Mouse (Mus musculus) hindbrain, embryonic 10.5 days (tissue): Measurements from ENCODE around the gene Gja5. TPM values are rescaled to one million over a fixed set of nuclear protein-coding genes. Genes with fewer than 3 reads are reported as not detected.
A peak's percentile ranks its signal among the peaks of the same experiment; 100 is the strongest.

ENCODE experiments used
- DNase-seq: peaks from one replicate; pipeline ENCODE4 v3.0.0-alpha.2; 2017; ENCODE audit warnings: low spot score
- H3K27ac ChIP-seq: fragments of 300-500 bp; sonication (generic); 2 replicates; pipeline ENCODE4 v1.5.1; 2016; ENCODE audit warnings: mild to moderate bottlenecking, moderate library complexity
- H3K27me3 ChIP-seq: fragments of 300-500 bp; sonication (generic); 2 replicates; pipeline ENCODE4 v1.6.1; 2016; ENCODE audit warnings: mild to moderate bottlenecking; ENCODE audit not compliant: poor library complexity, insufficient read depth, severe bottlenecking
- H3K36me3 ChIP-seq: fragments of 300-500 bp; sonication (generic); 2 replicates; pipeline ENCODE4 v1.6.1; 2016; ENCODE audit warnings: mild to moderate bottlenecking, moderate library complexity
- H3K4me1 ChIP-seq: fragments of 300-500 bp; sonication (generic); replicated peaks from 2 replicates; pipeline ENCODE4 v1.6.1; 2016; ENCODE audit warnings: mild to moderate bottlenecking
- H3K4me3 ChIP-seq: fragments of 300-500 bp; sonication (generic); 2 replicates; pipeline ENCODE4 v1.5.1; 2016; ENCODE audit warnings: mild to moderate bottlenecking, moderate library complexity
- H3K9me3 ChIP-seq: fragments of 300-500 bp; sonication (generic); 2 replicates; pipeline ENCODE4 v1.6.1; 2016; ENCODE audit warnings: mild to moderate bottlenecking, moderate library complexity
- WGBS: fragments of 180-500 bp; shearing (Covaris S2); methylation state at CpG from one replicate; pipeline ENCODE4 v1.1.7; 2016; 5-methylcytosine and 5-hydroxymethylcytosine counted together
- polyA plus RNA-seq: library from polyadenylated mRNA; unstranded; fragments of >200 nt; fragmentation: Nextera tagmentation; extraction: Ambion mirVana; gene quantifications from 2 replicates; pipeline ENCODE4 v1.2.1, GENCODE M21; 2016

The Gja5 gene
- 5.9 and 8.1 TPM in 2 replicates for polyA plus RNA-seq

GRCm38 (mm10) chr3:96904393-96904792 is at the start of gene Gja5:
Gja5 (plus strand) TSS chr3:96904693.
- peaks cover 14% of the 10 kb centered on the region for H3K4me1 ChIP-seq
- H3K27me3 ChIP-seq, result peaks cover 12% of the 10 kb centered on the region
- peak within 1 kb of the TSS; percentile 78 for H3K4me3 ChIP-seq
- H3K27ac ChIP-seq, result peak within 1 kb of the TSS; percentile 86
- no peak for DNase-seq
- H3K36me3 ChIP-seq, result no peaks in the 10 kb centered on the region
- WGBS, result 16% methylated on average over 14 of the region's 14 CpGs
- no peaks in the 10 kb centered on the region for H3K9me3 ChIP-seq

DNA sequence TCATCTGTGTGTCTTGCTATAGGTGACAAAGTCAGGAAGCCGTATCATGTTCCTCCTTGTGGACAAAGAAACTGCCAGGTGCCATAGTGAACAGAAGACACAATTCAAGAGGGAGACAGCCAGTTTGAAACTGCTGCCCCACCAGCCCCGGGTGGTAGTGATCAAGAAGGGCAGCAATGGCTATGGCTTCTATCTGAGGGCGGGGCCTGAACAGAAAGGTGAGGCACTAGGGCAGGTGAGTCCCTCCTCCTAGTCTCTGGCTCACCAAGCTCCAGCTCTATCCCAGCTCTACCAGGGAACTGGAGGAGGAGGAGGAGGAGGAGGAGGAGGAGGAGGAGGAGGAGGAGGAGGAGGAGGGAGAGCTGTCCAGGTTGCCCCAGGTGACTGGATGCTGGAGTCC is 48.7 kb upstream of the Gja5 start:
- H3K36me3 ChIP-seq, result no peaks in the 10 kb centered on the region
- no peak overlapping the region for H3K4me3 ChIP-seq
- no peaks in the 10 kb centered on the region for H3K4me1 ChIP-seq
- no peaks in the 10 kb centered on the region for H3K9me3 ChIP-seq
- H3K27ac ChIP-seq, result no peak overlapping the region
- DNase-seq, result no peak
- 81% methylated on average over 3 of the region's 3 CpGs for WGBS
- no peaks in the 10 kb centered on the region for H3K27me3 ChIP-seq

DNA sequence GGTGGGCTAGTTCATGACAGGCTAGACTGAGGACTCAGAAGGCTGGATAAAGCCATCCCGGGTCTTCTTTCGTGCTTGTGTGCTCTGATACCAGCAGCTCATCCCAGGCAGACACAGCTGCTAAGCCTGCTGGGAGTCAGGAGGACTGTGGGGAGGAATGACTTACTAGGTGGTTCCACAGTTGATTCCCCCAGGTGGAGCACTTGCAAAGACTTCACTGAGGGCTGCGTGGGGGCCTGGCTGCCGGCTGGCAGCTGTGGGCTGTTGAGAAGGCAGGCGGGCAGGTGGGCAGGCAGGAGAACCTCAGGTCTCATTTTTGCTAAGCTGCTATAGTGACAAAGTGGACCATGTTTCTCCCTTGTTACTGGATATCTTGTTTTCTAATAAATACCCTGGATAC is 44.0 kb upstream of the Gja5 start:
- Histone ChIP-seq H3K4me3 (no peak overlapping the region), H3K27ac (no peak overlapping the region), H3K9me3 (no peaks in the 10 kb centered on the region), H3K4me1 (no peaks in the 10 kb centered on the region), H3K27me3 (no peaks in the 10 kb centered on the region), H3K36me3 (no peaks in the 10 kb centered on the region)
- DNase-seq, result no peak
- WGBS, result 93% methylated on average over 5 of the region's 5 CpGs

DNA sequence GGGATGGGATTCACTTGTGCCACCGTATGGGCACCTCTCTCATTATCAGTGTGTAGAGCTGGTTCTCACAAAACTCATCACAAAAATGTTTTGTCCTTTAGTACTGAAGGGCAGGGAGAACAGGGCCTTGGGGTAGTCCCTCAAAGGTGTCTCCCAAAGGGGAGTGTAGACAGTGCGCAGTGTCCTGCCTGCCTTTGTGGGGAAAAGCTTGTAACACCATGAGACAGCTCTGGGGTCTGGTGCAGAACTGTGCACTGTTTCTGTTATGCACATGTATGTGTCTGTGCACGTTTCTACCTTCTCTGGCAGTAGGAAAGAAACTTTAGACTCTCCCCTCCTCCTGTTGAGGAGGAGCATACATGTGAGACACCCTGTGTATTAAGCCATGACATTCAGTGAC is 36.6 kb upstream of the Gja5 start:
- DNase-seq, result no peak
- 90% methylated on average over 3 of the region's 3 CpGs for WGBS
- H3K36me3 ChIP-seq, result peaks cover 51% of the 10 kb centered on the region
- no peak overlapping the region for H3K27ac ChIP-seq
- H3K4me3 ChIP-seq, result no peak overlapping the region
- H3K27me3 ChIP-seq, result no peaks in the 10 kb centered on the region
- H3K9me3 ChIP-seq, result no peaks in the 10 kb centered on the region
- H3K4me1 ChIP-seq, result no peaks in the 10 kb centered on the region

DNA sequence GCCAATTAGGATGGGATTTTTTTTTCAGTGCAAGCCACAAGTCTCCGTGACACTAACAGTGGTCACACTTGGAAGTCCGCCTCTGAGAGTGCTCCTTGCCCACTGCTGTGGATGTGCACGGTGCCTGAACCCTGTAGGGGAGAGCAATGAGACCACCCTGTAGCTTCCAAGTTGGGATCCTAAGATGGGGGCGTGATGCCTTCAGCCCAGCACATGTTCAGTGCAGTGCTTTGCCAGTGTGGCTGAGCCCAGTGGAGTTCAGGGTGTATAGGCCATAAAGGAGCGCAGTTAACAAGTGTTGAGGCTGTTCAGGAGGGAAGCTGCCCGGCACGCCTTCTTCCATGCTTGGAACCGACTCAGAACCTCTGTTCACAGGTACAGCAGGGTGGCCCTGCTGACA is 35.9 kb upstream of the Gja5 start:
- 96% methylated on average over 8 of the region's 8 CpGs for WGBS
- no peaks in the 10 kb centered on the region for H3K4me1 ChIP-seq

GRCm38 (mm10) chr3:96869091-96869490 is 35.4 kb upstream of the Gja5 start:
- DNase-seq, result no peak
- no peaks in the 10 kb centered on the region for H3K9me3 ChIP-seq
- H3K36me3 ChIP-seq, result peaks cover 63% of the 10 kb centered on the region
- H3K27ac ChIP-seq, result no peak overlapping the region
- WGBS, result 94% methylated on average over 7 of the region's 7 CpGs
- no peaks in the 10 kb centered on the region for H3K4me1 ChIP-seq
- H3K27me3 ChIP-seq, result no peaks in the 10 kb centered on the region
- no peak overlapping the region for H3K4me3 ChIP-seq

More for the DNA sequence above, 35.9 kb upstream of the Gja5 start:
- no peak overlapping the region for H3K27ac ChIP-seq
- no peaks in the 10 kb centered on the region for H3K9me3 ChIP-seq
- no peak overlapping the region for H3K4me3 ChIP-seq
- H3K36me3 ChIP-seq, result peaks cover 58% of the 10 kb centered on the region
- H3K27me3 ChIP-seq, result no peaks in the 10 kb centered on the region
- no peak for DNase-seq

GRCm38 (mm10) chr3:96870270-96870669 is 34.2 kb upstream of the Gja5 start:
- Histone ChIP-seq H3K4me3 (no peak overlapping the region), H3K36me3 (peaks cover 75% of the 10 kb centered on the region), H3K4me1 (no peaks in the 10 kb centered on the region), H3K9me3 (no peaks in the 10 kb centered on the region), H3K27me3 (no peaks in the 10 kb centered on the region), H3K27ac (no peak overlapping the region)
- DNase-seq, result no peak
- 96% methylated on average over 2 of the region's 2 CpGs for WGBS

DNA sequence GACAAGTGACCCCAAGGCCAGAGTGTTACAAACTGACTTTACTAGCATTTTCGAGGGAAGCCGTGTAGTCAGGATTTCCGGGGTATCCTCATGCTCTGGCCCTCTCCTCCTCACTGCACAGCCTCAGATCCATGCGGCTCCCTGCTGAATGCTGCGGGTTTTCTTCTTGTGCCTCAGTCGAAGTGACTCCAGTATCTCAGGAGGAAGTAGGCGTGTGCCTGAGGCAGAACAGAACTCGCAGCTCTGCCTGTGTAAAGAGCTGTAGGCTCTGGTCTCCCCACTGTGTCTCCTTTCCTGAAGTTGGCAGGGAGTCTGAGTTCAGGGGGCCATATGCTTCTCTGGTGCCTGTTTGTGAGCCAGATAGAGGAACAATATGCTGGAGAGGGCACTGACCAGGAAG is 33.4 kb upstream of the Gja5 start:
- Histone ChIP-seq H3K4me3 (no peak overlapping the region), H3K27me3 (no peaks in the 10 kb centered on the region), H3K9me3 (no peaks in the 10 kb centered on the region), H3K27ac (no peak overlapping the region), H3K36me3 (peaks cover 83% of the 10 kb centered on the region), H3K4me1 (no peaks in the 10 kb centered on the region)
- DNase-seq, result no peak
- 91% methylated on average over 8 of the region's 8 CpGs for WGBS

- Histone ChIP-seq H3K27ac (no peak overlapping the region), H3K36me3 (peaks cover 91% of the 10 kb centered on the region), H3K4me3 (no peak overlapping the region), H3K4me1 (no peaks in the 10 kb centered on the region), H3K9me3 (no peaks in the 10 kb centered on the region), H3K27me3 (no peaks in the 10 kb centered on the region)
- no peak for DNase-seq
- 91% methylated on average over 8 of the region's 8 CpGs for whole genome bisulfite sequencing
These were observed 32.0 kb upstream of the Gja5 start for GRCm38 (mm10) chr3:96872501-96872900.

- H3K36me3 ChIP-seq, result peaks cover 90% of the 10 kb centered on the region
These were observed 29.5 kb upstream of the Gja5 start for GRCm38 (mm10) chr3:96874808-96875571.

DNA sequence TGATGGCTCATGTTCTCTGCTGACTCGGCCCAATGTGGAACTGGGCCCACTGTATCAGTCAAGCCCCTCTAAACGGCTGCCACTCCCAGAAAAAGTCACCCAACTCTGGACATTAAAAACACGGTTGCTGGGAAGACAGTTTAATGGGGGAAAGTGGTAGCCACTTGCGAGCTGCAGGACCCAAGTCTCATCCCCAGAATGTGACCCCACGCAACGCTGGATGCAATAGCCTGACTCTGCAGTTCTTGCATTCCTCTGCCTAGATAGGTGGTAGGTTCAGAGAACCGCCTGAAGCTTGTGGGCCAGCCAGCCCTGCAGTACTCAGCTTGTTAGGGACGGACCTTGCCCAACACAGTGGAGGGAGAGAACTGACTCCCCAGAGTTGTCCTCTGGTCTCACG is 25.0 kb upstream of the Gja5 start:
- H3K27me3 ChIP-seq, result no peaks in the 10 kb centered on the region
- no peaks in the 10 kb centered on the region for H3K9me3 ChIP-seq
- no peaks in the 10 kb centered on the region for H3K4me1 ChIP-seq
- DNase-seq, result no peak
- H3K27ac ChIP-seq, result no peak overlapping the region
- no peak overlapping the region for H3K4me3 ChIP-seq
- peaks cover 79% of the 10 kb centered on the region for H3K36me3 ChIP-seq
- WGBS, result 91% methylated on average over 9 of the region's 9 CpGs

More at GRCm38 (mm10) chr3:96874808-96875571, 29.5 kb upstream of the Gja5 start:
- H3K9me3 ChIP-seq, result no peaks in the 10 kb centered on the region
- no peak overlapping the region for H3K27ac ChIP-seq
- WGBS, result 92% methylated on average over 7 of the region's 7 CpGs
- DNase-seq, result no peak
- H3K4me1 ChIP-seq, result no peaks in the 10 kb centered on the region
- no peaks in the 10 kb centered on the region for H3K27me3 ChIP-seq
- no peak overlapping the region for H3K4me3 ChIP-seq

DNA sequence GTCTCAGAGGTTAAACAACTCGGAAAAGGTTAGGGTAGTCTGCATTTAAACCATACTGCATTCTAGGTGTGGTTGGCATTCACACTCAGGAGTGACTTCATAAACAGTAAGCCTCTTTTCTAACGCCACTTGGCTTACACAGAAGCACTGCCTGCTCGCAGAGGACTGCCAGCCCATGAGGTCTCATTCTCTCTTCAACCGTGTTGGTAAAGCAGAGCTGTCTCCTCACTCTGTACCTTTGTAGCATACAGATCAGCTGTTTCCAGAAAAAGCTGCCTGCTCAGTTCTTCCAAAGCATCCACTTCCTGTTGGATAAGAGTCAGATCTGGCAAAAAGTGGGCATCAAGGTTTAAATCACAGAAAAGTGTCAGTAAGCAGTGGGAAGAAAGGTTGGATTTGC is 24.1 kb upstream of the Gja5 start:
- 88% methylated on average over 4 of the region's 4 CpGs for WGBS
- H3K36me3 ChIP-seq, result peaks cover 73% of the 10 kb centered on the region
- no peak overlapping the region for H3K27ac ChIP-seq
- H3K4me3 ChIP-seq, result no peak overlapping the region
- no peak for DNase-seq
- H3K4me1 ChIP-seq, result no peaks in the 10 kb centered on the region
- no peaks in the 10 kb centered on the region for H3K9me3 ChIP-seq
- no peaks in the 10 kb centered on the region for H3K27me3 ChIP-seq

DNA sequence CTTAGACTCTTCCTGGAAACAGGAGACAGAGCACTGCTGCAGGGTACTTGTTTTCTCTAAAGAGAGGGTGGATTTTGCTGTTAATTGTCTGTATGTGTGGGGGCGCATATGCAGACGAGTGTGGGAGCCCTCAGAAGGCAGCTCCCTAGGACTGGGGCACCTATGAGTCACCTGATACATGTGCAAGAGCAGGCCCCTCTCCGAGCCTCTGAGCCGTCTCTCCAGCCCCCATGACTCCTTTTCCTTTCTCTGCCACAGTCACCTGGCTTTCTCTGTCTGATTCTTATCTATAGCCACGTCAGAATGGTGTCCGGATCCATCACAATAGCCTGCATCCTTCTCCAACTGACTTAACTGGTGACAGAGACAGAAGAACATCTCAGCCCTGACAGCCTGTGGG is 22.9 kb upstream of the Gja5 start:
- Histone ChIP-seq H3K9me3 (no peaks in the 10 kb centered on the region), H3K27me3 (no peaks in the 10 kb centered on the region), H3K27ac (no peak overlapping the region), H3K4me1 (no peaks in the 10 kb centered on the region), H3K36me3 (peaks cover 72% of the 10 kb centered on the region), H3K4me3 (no peak overlapping the region)
- WGBS, result 88% methylated on average over 6 of the region's 6 CpGs
- DNase-seq, result no peak
